Mouse (Mus musculus): Measurements from ENCODE around the gene Psma1.

The Psma1 gene

GRCm38 (mm10) chr7:114268446-114268845 is 7.5 kb downstream of the Psma1 start:
- DNase-seq, result no peak

GRCm38 (mm10) chr7:114253885-114254833 is 21.8 kb downstream of the Psma1 start, which contains the start of gene Copb1:
Copb1 (minus strand) TSS chr7:114254711.
- peak; percentile 84 for DNase-seq

GRCm38 (mm10) chr7:114251684-114252083 is 24.2 kb downstream of the Psma1 start:
- DNase-seq, result no peak

- no peak for DNase-seq
Observed at GRCm38 (mm10) chr7:114233980-114234379, 41.9 kb downstream of the Psma1 start.

- no peak for DNase-seq
Observed at GRCm38 (mm10) chr7:114232982-114233381, 42.9 kb downstream of the Psma1 start.

GRCm38 (mm10) chr7:114231857-114232256 is 44.1 kb downstream of the Psma1 start:
- DNase-seq, result no peak

- no peak for DNase-seq
Observed at GRCm38 (mm10) chr7:114226521-114226920, 49.4 kb downstream of the Psma1 start.

- DNase-seq, result no peak
Observed at GRCm38 (mm10) chr7:114220433-114220832, 55.5 kb downstream of the Psma1 start.

GRCm38 (mm10) chr7:114216908-114217307 is 59.0 kb downstream of the Psma1 start:
- DNase-seq, result no peak

Data from cerebellum, adult 11 months (tissue).